In genomic region chr17:29355841-29356478, GRCm38 (mm10) we compare ENCODE assay signal across 8 mouse cellular contexts. TPM values are rescaled to one million over a fixed set of nuclear protein-coding genes. Genes with fewer than 3 reads are reported as not detected.
DNase-seq lines count a peak whose midpoint lies in the region; ATAC-seq and TF ChIP-seq lines count a peak whose summit lies in the region.

No protein-coding gene starts in this region.

- H3K4me2 ChIP-seq in lung, embryonic 14.5 days: peak overlapping the region; percentile 61

- H3K9me3 ChIP-seq in lung, embryonic 14.5 days (ENCODE audit: low read depth, low read length): no peaks in the 10 kb centered on the region

- peak; percentile 79 for ATAC-seq in lung, embryonic 14.5 days (ENCODE audit: insufficient read depth)

- no peaks in the 10 kb centered on the region for H3K27me3 ChIP-seq in lung, embryonic 14.5 days (ENCODE audit: insufficient read depth, low read length)

- H3K36me3 ChIP-seq in lung, embryonic 14.5 days (ENCODE audit: insufficient read depth): no peaks in the 10 kb centered on the region

- no peak for TF ChIP-seq CTCF in lung, embryonic 14.5 days (IDR thresholded peaks at IDR 0.05; ENCODE audit: low read depth)

- peak overlapping the region; percentile 93 for H3K27ac ChIP-seq in lung, embryonic 14.5 days (ENCODE audit: low read depth)

- 5% methylated on average over 17 of the region's 17 CpGs for WGBS in lung, embryonic 14.5 days

- DNase-seq in cerebellum, adult 11-12 months: peak; percentile 61
- no peak for DNase-seq in cerebellum, adult 9-10 months
- DNase-seq in cerebellum, postnatal 14 days: peak; percentile 75 to 82
- DNase-seq in heart, adult 8-10 months (ENCODE audit: low spot score): peak; percentile 70
- DNase-seq in kidney, adult 18-20 months: peak; percentile 86
- peak; percentile 86 for DNase-seq in lung, embryonic 14.5 days
- DNase-seq in ovary, postnatal 14 days (ENCODE audit: low spot score): peak; percentile 64
- DNase-seq in right cerebral cortex, postnatal 25 days: no peak

- peak overlapping the region; percentile 31 for H3K4me3 ChIP-seq in lung, embryonic 14.5 days (ENCODE audit: low read depth, low read length)

- H3K4me1 ChIP-seq in lung, embryonic 14.5 days (ENCODE audit: insufficient read depth): peaks cover 21% of the 10 kb centered on the region

- H3K9ac ChIP-seq in lung, embryonic 14.5 days: peak overlapping the region; percentile 13

RNA-seq across cellular contexts. Expression of gene Fgd2, which starts 4.8 kb away (rescaled TPM):
- total RNA-seq in heart, adult 8-10 months (2022): 1 to 10 TPM in 3 of 4 experiments, under 1 TPM in 1; 0.75 to 3.6 (median 1.5) TPM
- polyA plus RNA-seq in lung, embryonic 14.5 days (2014; fragmentation: Nextera tagmentation; extraction: Ambion mirVana): 15.7 and 19.2 TPM in 2 replicates

RNA-seq across cellular contexts. Expression of gene Mtch1, which starts 8.2 kb away (rescaled TPM):
- total RNA-seq in heart, adult 8-10 months (2022): 100 to 1,000 TPM; 196 to 220 (median 210) TPM
- 381 and 395 TPM in 2 replicates for polyA plus RNA-seq in lung, embryonic 14.5 days (2014; fragmentation: Nextera tagmentation; extraction: Ambion mirVana)

RNA-seq across cellular contexts. Expression of gene Pi16, which starts 38.5 kb away (rescaled TPM):
- total RNA-seq in heart, adult 8-10 months (2022): 10 to 100 TPM; 17.9 to 22.9 (median 21.4) TPM
- 0.14 TPM in 2 replicates for polyA plus RNA-seq in lung, embryonic 14.5 days (2014; fragmentation: Nextera tagmentation; extraction: Ambion mirVana)

Comparison
In these comparisons a context has a peak if more than half of its experiments do, and no peak if none do; other contexts are left out.
1. DNase-seq: peak in cerebellum, adult 11-12 months (single experiment), cerebellum, postnatal 14 days (2 of 2), heart, adult 8-10 months (single experiment), kidney, adult 18-20 months (single experiment), lung, embryonic 14.5 days (single experiment) and ovary, postnatal 14 days (single experiment); none in cerebellum, adult 9-10 months (single experiment) and right cerebral cortex, postnatal 25 days (single experiment).